Mouse (Mus musculus) monocyte, adult 2 months (primary cell): Measurements from ENCODE around the gene Bak1.

Experiments used
- DNase-seq, 2 experiments: peaks; one replicate each; pipeline ENCODE4 v3.0.0; 2022; ENCODE audit warnings: low spot score in 2 of 2, low read depth in 1 of 2

The Bak1 gene

DNA sequence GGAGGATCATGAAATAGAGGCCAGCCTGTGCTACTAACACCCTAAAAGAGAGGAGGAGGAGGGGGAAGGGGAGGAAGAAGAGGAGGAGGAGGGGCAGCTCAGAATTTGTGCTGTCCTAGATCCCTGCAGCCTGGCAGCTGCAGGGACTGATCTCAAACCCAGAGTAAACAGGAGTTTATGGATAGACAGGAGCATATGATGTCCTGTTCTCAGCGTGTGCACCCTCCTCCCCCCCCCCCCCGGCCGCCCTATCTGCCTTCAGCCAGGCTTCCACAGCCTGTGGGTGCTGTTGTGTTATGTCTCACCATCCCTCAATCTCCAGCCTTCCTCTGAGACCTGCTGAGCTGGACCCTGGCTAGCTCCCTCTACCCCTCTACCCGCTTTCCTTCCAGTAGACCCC is at the start of gene Bak1:
Bak1 (minus strand) TSS at position 101 of the 400 bp plus-strand sequence.
- DNase-seq, result no peak

DNA sequence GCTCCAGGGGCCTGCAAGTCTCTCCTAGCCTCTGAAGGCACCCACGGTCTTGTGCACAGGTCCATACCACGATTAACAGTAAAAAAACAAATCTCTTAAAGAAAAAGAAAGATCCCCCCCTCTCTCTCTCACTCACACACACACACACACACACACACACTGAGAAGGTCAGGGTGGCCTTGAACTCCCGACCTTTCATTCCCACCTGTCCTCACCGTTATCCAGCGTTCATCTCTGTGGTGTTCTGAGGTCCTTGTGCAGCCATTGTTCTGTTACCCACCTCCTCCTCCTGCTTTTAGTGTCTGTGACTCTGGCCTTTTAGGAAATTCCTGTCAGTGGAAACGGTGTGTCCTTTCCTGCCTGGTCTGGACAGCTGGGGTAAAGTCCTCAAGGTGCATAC is 49.7 kb upstream of the Bak1 start:
- no peak for DNase-seq

DNA sequence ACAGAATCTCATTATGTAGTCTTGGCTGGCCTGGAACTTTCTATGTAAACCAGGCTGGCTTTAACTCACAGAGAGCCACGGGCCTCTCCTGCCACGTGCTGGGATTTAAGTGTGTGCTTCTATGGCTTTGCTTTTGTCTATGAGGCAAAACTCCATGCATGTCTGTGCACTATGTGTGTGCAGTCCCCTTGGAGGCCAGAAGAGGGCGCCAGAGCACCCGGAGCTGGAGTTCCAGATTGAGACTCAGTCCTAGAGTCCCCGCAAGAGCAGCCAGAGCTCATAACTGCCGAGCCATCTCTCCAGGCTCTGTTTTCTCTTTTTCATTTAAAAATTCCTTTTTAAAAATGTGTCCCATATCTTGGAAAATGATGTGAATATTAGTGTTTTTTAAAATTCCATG is 49.1 kb upstream of the Bak1 start:
- no peak for DNase-seq

DNA sequence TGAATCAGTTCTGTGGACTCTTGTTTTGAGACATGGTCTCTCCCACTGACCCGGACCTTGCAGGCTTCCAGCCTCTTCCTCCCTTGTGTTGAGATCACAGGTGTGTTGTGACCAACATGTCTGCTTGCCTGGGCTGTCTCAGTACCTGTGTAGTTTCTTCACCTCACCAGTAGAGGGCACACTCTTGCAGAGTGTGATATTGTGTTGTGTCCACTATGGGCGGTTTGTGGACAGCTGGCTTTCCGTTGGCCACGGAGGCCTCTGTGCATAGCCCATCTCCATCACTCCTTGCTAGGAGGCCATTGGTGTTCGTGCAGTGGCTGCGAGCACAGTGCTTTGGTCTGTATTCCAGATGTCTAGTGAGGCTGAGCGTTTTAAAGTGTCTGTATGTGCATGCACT is 48.3 kb upstream of the Bak1 start:
- DNase-seq, result no peak

DNA sequence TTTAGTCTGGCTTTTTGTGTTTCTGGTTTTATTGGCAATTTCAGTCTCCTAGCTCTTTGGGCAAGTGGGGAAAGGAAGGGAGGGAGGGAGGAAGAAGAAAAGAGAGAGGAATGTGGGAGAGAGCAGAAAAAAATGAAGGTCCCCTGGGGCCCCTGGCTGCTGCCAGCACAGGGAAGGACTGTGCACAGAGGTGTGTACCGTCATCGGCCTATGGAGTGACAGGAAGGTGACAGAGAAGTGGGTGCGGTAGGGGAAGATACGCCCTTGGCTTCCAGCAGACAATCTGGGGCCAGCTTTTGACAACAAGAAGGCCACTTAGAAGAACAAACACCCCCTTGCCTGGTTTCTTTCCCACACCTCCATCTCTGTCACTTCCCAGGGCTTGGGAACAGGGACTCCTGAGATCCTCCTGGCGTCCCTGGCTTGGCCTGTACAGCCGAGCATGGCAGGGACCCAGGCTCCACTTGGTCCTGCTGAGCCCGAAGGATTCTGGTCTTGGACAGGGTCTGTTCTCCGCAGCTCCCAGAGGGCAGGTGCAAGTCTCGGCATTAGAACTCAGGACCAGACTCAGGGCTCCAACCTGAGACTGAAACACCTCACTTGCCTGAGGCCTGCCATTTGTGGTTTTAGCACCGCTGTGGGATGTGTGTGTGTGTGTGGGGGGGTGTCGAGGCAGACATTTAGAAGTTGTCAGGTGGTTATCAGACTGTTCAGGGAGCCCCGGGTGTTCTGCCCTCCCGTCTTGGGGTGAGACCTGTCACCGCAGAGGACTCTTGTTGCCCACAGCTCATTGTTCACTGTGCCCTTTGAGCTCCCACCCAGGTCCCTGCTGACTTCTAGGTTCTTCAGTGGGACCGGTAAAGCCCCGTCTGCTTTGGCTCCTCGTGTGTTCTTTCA is 46.3 kb upstream of the Bak1 start:
- no peak for DNase-seq

DNA sequence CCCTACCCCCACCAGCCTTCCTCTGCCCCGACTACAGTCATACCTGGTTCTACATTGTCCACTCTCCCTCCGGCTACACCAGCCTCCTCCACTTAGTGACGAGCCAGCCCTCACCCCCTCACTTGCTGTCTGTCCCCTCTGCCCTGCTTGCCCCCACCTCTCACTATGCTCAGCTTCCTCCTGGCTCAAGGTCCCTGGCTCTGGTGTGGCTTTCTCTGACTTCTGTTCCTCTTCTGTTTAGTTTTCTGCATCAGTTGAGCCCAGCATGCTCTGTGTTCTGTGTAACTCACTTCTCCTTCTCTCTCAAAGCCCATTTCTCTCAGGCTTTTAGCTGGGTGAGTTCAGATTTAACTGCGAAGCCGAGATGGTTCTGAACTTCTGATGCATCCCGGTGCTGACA is 45.4 kb upstream of the Bak1 start:
- DNase-seq, result peak in 1 of 2 experiments; percentile 19

DNA sequence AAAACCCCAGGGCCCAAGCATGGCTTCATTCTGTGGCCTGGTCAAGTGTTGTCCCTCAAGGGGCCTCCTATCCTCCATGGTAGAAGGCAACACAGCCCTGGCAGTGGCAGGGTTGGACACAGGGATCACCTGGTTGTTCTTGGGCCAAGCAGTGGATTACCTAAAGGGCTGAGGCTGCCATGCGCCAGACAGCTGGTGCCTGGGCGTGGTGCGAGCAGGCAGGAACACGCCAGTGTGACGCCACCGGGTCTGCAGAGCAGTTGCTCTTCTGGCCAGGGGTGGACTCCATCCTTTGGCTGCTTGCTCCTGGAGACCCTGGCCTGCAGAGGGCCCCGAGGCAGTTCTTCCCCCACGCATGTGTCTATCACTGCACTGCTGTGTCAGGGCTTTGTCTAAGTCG is 45.0 kb upstream of the Bak1 start:
- no peak for DNase-seq

DNA sequence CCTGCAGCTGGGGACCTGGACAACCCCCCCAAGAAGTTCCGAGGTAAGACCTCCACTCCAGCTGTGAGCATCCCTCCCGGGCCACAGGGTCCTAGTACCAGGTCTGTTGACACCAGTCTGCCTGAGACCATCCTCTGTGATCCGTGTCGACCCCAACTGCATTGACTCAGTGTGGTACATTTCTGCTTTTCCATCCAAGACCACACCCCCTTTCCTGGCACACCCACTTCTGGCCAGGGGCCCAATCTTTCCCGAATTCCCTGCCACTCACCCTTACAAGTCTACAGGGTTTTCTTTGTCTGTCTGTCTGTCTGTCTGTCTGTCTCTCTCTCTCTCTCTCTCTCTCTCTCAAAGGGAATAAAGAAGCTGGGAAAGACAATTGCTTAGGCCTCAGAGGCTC is 44.3 kb upstream of the Bak1 start:
- DNase-seq, result no peak

DNA sequence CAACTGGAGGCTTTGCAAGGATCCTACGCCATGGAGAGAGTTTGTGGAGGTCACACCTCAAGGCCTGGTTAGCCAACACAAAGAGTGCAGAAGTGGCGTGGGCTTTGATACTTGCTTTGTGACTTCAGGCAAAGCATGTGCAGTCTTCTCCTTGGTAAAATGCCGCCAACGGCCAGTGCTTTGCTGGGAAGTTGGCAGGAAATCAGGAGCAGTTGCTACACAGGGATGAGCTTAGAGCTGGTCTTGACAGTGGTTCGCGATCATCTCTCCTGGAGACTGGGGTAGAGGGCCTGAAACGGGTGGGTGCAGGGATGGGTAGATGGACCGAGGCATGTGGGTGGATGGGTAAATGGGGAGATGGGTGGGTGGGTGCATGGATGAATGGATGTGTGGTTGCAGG is 43.6 kb upstream of the Bak1 start:
- DNase-seq, result no peak

DNA sequence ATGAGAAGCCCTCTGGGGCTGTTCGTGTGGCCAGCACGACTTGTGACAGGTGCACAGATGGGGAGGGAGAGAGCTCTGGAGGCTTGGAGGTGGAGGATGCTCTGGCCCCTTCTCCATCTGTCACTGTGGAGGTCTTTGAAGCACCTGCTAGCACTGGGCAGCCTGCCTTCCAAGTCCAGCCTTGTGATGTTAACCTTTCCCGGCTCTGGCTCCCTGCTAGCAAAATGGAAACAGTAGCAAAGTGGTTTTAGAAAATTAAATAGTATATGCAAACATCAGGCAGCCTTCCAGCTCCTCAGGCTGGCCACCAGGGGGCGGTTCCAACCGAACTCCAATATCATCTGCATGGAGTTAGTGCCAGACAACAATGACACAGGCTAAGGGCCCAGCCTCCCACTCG is 42.8 kb upstream of the Bak1 start:
- no peak for DNase-seq

DNA sequence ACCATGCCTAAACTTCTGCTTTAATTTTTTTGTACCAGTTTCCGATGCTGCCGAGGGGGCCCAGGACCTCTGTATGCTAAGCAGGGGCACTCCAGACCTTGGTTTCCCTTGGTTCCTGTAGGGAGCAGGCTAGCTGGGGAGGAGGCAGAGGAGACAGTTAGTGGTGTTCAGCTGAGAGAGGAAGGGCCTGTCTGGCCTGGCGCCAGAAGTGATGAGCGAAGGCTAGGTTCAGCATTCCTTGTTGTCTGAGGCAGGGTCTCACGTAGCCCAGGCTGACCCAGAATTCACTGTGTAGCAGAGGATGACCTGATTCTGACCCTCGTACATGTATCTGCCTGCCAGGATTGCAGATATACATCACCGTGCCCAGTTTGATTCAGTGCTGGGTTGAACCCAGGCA is 42.1 kb upstream of the Bak1 start:
- no peak for DNase-seq

DNA sequence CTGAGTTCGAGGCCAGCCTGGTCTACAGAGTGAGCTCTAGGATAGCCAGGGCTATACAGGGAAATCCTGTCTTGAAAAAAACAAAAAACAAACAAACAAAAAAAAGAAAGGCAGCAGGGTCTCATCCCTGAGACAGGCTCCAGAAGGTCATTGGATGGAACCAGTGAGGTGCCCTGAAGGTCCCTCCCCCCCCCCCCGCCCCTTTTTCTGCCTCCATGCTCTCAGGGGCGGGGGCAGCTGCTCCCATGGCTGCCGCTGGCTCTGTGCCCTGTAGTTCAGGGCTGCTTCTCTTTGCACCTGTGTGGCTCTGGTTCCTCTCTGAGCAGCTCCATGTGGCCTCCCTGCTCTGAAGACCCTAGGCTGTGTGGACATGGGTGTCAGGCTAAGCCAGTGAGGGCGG is 40.3 kb upstream of the Bak1 start:
- DNase-seq, result no peak

DNA sequence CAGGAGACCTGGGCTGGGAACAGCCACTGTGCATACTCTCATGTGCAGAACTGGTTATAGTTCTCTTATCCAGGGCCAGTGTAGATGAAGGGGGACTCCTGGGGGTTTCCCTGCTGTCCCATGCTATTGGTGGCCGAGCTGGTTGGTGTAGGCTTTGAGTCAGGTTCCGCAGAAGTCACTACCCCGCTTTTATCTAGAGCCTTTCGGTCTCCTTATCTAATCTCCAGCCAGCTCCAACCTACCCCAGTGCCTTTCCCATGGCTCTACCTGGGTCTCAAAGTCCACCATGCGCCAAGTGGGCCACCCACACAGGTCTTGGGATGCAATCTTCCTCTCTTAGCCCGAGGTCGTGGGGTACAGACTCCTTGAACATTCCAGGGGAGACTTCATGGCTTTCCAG is 37.3 kb upstream of the Bak1 start:
- DNase-seq, result no peak

DNA sequence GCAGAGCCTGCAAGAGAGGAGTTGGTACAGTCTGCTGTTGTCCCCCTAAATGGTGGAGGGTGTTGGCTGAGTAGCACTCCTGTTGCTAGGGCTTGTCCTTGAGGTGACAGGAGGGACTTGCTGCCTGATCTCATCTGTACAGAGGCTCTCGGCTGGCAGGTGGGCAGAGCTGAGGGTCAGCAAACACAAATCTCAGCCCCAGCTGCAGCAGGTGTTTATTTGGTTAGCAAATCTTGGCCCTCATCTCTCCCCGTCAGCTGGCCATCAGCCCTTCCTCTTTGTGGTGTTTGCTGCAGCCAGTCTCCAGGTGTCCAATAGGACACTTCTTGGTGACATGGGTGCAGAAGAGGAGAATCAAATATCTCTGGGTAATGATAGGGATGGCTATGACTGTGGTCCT is 35.4 kb upstream of the Bak1 start:
- no peak for DNase-seq

DNA sequence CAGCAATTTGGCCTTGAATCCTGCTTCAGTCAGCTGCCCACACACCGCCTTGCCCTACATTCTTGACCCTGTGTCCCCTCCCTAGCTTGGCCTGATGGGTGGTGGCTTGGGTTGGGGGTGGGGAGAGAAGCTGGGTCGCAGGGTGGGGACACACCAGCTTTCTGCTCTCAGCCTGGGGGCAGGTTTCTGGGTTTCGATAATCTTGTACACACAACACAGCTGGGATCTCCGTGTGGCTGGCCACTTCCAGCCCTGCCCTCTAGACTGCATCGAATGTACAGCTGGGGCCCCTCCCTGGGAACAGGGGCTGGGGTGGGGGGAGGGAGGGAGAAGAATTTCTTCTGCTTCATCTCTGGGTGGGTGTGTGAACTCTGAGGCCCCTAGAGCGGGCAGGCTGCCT is 34.9 kb upstream of the Bak1 start:
- no peak for DNase-seq

DNA sequence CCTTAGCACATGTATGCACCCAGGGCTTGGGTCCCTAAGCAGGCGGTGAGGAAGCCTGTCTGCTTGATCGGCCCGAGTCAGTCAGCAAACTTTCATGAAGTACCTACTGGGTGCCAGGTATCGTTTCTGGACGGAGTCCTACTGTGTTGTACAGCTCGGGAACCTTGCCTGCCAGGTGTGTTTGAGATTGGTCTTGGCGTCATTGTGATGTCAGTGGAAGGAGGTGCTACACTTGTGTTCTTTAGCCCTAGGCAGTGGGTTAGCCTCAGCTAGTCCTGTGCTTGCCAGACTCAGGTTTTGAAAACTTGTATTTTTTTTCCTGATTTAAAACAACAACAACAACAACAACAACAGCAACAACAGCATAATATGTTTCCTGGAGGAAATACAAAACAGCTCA is 33.9 kb upstream of the Bak1 start:
- DNase-seq, result no peak

DNA sequence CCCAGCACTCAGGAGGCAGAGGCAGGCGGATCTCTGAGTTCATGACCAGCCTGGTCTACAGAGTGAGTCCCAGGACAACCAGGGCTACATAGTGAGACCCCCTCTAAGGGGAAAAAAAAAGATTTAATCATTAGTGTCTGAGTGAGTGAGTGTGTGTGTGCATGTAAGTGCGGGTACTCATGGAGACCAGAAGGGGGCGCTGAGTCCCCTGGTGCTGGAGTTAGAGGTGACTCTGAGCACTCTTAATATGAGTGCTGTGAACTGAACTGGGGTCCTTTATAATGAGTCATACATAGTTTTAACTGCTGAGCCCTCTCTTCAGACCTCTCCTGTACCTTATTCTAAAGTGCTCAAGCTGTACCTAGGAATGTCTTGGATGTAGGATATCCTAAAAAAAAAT is 32.9 kb upstream of the Bak1 start:
- DNase-seq, result no peak

DNA sequence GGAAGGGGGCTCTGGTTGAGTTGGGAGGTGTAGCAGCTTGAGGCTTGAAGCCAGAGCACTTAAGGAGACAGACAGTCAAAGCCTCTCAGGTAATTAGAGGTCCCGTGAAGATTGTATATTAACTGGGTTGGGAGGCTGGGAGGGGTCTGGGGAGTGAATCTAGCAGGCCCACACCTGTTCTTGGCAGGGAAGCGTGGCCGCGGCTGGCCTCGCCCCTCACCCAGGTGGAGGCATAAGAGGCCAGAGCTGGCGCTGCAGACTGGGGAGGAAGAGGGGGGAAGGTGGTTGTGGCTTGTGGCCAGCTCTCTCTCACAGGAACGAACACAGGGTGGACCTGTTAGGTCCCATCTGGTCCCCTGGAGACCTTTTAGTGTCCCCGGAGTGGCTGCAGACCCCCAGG is 31.9 kb upstream of the Bak1 start:
- DNase-seq, result no peak

DNA sequence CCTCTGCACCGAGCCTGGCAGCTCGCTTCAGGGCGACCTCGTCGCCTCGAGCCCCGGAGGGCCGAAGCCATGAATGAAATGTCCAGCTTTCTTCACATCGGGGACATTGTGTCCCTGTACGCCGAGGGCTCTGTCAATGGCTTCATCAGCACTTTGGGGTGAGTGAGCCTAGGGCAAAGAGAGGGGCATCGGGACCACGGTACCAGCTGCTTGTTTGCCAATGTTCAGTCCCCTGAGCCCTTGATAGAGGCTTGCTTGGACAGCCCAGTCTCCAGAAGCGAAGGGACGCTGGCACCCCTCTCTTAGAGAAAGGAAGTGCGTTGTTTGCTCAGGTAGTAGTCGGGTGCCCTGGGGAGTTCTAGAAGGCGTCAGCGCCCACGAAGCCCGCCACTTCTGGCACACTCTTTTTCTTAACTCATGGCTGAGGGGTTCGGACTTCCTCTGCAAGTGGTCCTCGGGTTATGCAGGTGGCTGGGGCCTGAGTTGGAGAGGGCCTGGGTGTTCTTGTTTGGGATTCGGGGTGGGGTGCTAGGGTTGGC is 28.8 kb upstream of the Bak1 start:
- DNase-seq, result no peak

DNA sequence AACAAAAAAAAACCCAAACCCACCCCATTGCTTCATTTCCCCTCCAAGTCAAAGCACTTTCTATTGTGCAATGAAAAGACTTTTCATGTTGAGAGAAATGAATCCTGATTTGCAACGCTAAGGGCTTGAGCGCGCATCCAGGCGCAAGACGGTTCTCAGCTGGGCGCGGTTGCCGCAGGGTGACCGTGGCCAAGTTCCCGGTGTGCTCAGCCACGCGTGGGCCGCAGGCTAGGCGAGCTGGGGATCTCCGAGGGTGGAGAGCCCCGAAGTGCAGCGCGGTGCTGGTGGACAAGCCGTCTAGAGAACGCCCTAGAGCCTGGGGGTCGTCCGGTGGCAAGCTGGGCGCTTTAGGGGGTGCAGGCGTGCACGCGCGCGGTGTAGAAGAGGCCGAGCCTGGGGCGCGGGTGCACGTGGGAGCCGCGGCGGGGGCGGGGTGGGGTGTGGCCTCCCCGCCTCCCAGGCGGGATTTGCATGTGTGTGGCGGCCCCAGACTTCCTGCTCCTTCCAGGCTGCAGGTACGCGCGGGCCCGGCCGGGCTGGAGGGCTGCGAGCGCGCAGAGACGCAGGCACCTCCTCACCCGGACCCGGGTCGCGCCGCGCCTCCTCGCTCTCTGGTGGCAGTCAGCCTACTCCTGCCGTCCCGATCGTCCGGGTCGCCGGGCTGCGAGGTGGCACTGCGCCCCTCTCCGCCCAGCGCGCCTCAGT is 28.2 kb upstream of the Bak1 start, which contains the start of gene Itpr3:
Itpr3 (plus strand) TSS at position 493 of the 705 bp plus-strand sequence.
- DNase-seq, result no peak

DNA sequence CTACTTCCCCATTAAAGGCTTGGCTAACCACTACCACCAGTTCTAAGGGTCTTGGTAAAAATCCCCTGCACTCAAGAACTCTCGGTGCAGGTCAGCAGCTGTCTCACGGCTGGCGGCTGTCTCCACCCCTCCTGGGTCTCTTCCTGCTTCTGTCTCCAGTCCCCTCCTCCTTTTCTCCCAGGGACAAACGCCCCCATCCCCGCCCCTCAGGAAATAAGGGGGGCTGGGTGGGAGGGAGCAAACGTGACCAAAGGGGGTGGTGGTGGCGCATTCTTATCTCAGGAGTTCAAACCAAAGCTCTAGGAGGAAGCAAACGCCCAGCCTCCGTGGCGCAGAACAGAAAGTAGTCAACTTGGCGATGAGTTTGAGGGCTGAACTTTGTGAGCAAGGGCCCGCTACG is 27.4 kb upstream of the Bak1 start:
- peak in 1 of 2 experiments; percentile 19 for DNase-seq

DNA sequence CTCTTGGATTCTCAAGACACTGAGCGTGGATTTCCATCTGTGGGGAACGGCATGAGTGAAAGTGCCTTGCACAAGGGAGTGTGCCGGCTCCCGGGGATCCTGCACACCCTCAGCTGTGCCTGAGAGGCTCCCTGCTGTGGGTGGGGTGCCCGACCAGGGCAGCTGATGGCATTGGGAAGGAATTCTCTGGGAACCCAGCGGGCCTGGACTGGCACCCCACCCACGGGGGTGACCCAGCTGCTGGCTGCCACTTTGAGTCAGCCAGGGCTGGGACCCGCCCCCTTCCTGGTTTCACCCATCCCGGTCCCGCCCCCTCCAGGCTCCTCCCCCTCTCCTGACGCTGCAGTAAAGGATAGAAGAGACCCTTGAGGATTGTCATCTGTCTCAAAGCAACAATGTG is 22.7 kb upstream of the Bak1 start:
- no peak for DNase-seq
